16 mouse cellular contexts compared by ENCODE assay signal in genomic region chr7:123823976-123824375, GRCm38 (mm10).
A peak's percentile ranks its signal among the peaks of the same experiment; 100 is the strongest.
DNase-seq lines count a peak whose midpoint lies in the region; ATAC-seq and TF ChIP-seq lines count a peak whose summit lies in the region.
"Had no signal": no experiment of that assay in that cellular context is flagged by ENCODE, and none has a peak within 500 bp of the region (broad histone marks: within the 10 kb centered on the region; RNA-seq: fewer than 3 reads in every experiment).

No protein-coding gene starts in this region.

- H3K4me2 ChIP-seq in kidney, embryonic 16.5 days (replicated peaks; ENCODE audit: low read depth, low read length) = no peak overlapping the region
- H3K4me2 ChIP-seq in lung, postnatal 0 days (replicated peaks; ENCODE audit: low read depth, low read length) = no peak overlapping the region
- H3K4me2 ChIP-seq: hindbrain, embryonic 12.5 days; limb, embryonic 13.5 days; midbrain, embryonic 13.5 days had no signal

- no peak for ATAC-seq in kidney, embryonic 16.5 days (ENCODE audit: low FRiP score, low TSS enrichment)
- peak; percentile 33; the same call in 1 of the 2 replicates for ATAC-seq in lung, postnatal 0 days
- ATAC-seq: CD4-positive, CD25-positive, alpha-beta regulatory T cell, adult 4 months; midbrain, embryonic 13.5 days had no signal

- H3K4me1 ChIP-seq in kidney, adult 2 months (ENCODE audit: control insufficient read depth, insufficient read depth, low read length) = no peaks in the 10 kb centered on the region
- no peaks in the 10 kb centered on the region for H3K4me1 ChIP-seq in kidney, embryonic 16.5 days (ENCODE audit: insufficient read depth, low read length)
- H3K4me1 ChIP-seq in lung, postnatal 0 days (ENCODE audit: insufficient read depth, low read depth, low read length) = no peaks in the 10 kb centered on the region
- no peaks in the 10 kb centered on the region for H3K4me1 ChIP-seq in lung, adult 2 months (ENCODE audit: control insufficient read depth, insufficient read depth, low read length)
- H3K4me1 ChIP-seq: hindbrain, embryonic 12.5 days; limb, embryonic 13.5 days; midbrain, embryonic 13.5 days had no signal

- no peak overlapping the region for H3K27ac ChIP-seq in kidney, adult 2 months (ENCODE audit: insufficient read depth, low read depth, low read length)
- no peak overlapping the region for H3K27ac ChIP-seq in kidney, embryonic 16.5 days (ENCODE audit: low read length)
- no peak overlapping the region for H3K27ac ChIP-seq in lung, postnatal 0 days (ENCODE audit: low read length)
- H3K27ac ChIP-seq: hindbrain, embryonic 12.5 days; limb, embryonic 13.5 days; macrophage; midbrain, embryonic 13.5 days had no signal

- H3K9me3 ChIP-seq in kidney, embryonic 16.5 days (ENCODE audit: low read length) = no peaks in the 10 kb centered on the region
- H3K9me3 ChIP-seq in lung, postnatal 0 days (ENCODE audit: low read length) = no peaks in the 10 kb centered on the region
- H3K9me3 ChIP-seq: hindbrain, embryonic 12.5 days; limb, embryonic 13.5 days; midbrain, embryonic 13.5 days had no signal

- no peak for TF ChIP-seq CTCF in kidney, adult 2 months (conservative IDR thresholded peaks at IDR 0.05; ENCODE audit: insufficient read depth, insufficient read length, low read depth, low read length)
- TF ChIP-seq CTCF in lung, postnatal 0 days (IDR thresholded peaks at IDR 0.05) = no peak
- TF ChIP-seq CTCF in lung, adult 2 months (IDR thresholded peaks at IDR 0.05; ENCODE audit: insufficient read depth, low read length) = no peak

- peak; percentile 4 for DNase-seq in kidney, adult 2 months
- DNase-seq in lung, postnatal 0 days (ENCODE audit: low spot score) = no peak
- no peak for DNase-seq in lung, adult 2 months
- peak; percentile 63 for DNase-seq in layer of hippocampus, adult 9-11 months
- DNase-seq in right cerebral cortex, postnatal 10 days (ENCODE audit: low spot score in 2 of 2) = peak; percentile 29 to 32
- DNase-seq in ovary, postnatal 10 days (ENCODE audit: low spot score) = no peak
- DNase-seq: adrenal gland, postnatal 10 days; cerebellum, adult 9-10 months; embryo, embryonic 11 days; thymus, postnatal 14 days had no signal

- peak; percentile 43; the same call in 1 of the 2 replicates for TF ChIP-seq EP300 in lung, postnatal 0 days (IDR thresholded peaks at IDR 0.05)

- no peaks in the 10 kb centered on the region for H3K36me3 ChIP-seq in kidney, adult 2 months (ENCODE audit: control insufficient read depth, insufficient read depth, low read length)
- H3K36me3 ChIP-seq in kidney, embryonic 16.5 days (ENCODE audit: insufficient read depth, low read length) = no peaks in the 10 kb centered on the region
- no peaks in the 10 kb centered on the region for H3K36me3 ChIP-seq in lung, postnatal 0 days (ENCODE audit: insufficient read depth, low read length)
- H3K36me3 ChIP-seq: hindbrain, embryonic 12.5 days; limb, embryonic 13.5 days; midbrain, embryonic 13.5 days had no signal

- 71% methylated on average over 4 of the region's 4 CpGs for WGBS in kidney, adult 2 months
- WGBS in kidney, embryonic 16.5 days = 74% methylated on average over 4 of the region's 4 CpGs
- 54% methylated on average over 4 of the region's 4 CpGs for WGBS in lung, postnatal 0 days
- 46% methylated on average over 4 of the region's 4 CpGs for WGBS in lung, adult 2 months

- no peaks in the 10 kb centered on the region for H3K27me3 ChIP-seq in kidney, adult 2 months (replicated peaks; ENCODE audit: control insufficient read depth, insufficient read depth, low read length)
- H3K27me3 ChIP-seq in kidney, embryonic 16.5 days (ENCODE audit: insufficient read depth, low read length) = no peaks in the 10 kb centered on the region
- no peaks in the 10 kb centered on the region for H3K27me3 ChIP-seq in lung, postnatal 0 days (replicated peaks; ENCODE audit: insufficient read depth, low read length)
- H3K27me3 ChIP-seq: hindbrain, embryonic 12.5 days; limb, embryonic 13.5 days; midbrain, embryonic 13.5 days had no signal

- no peak for TF ChIP-seq POLR2A in kidney, adult 2 months (IDR thresholded peaks at IDR 0.05; ENCODE audit: low read depth, low read length)
- no peak for TF ChIP-seq POLR2A in lung, adult 2 months (IDR thresholded peaks at IDR 0.05; ENCODE audit: borderline replicate concordance, extremely low read depth, low read depth, low read length)

- no peak overlapping the region for H3K4me3 ChIP-seq in kidney, adult 2 months (ENCODE audit: insufficient read depth, low read depth, low read length)
- no peak overlapping the region for H3K4me3 ChIP-seq in kidney, embryonic 16.5 days (ENCODE audit: low read length)
- no peak overlapping the region for H3K4me3 ChIP-seq in lung, postnatal 0 days (ENCODE audit: low read depth, low read length)
- no peak overlapping the region for H3K4me3 ChIP-seq in lung, adult 2 months (replicated peaks; ENCODE audit: extremely low read depth, low read depth, low read length)
- H3K4me3 ChIP-seq: hindbrain, embryonic 12.5 days; limb, embryonic 13.5 days; midbrain, embryonic 13.5 days had no signal

- no peak overlapping the region for H3K9ac ChIP-seq in kidney, embryonic 16.5 days (replicated peaks; ENCODE audit: low read length)
- H3K9ac ChIP-seq in lung, postnatal 0 days (replicated peaks; ENCODE audit: low read depth) = no peak overlapping the region
- H3K9ac ChIP-seq: hindbrain, embryonic 12.5 days; limb, embryonic 13.5 days; midbrain, embryonic 13.5 days had no signal

Comparison
In these comparisons a context has a peak if more than half of its experiments do, and no peak if none do; other contexts are left out.
1. DNase-seq: peak in kidney, adult 2 months (single experiment), layer of hippocampus, adult 9-11 months (single experiment) and right cerebral cortex, postnatal 10 days (2 of 2); none in lung, postnatal 0 days (single experiment), lung, adult 2 months (single experiment) and ovary, postnatal 10 days (single experiment).